Mouse (Mus musculus) retina, adult 2 months (tissue): Measurements from ENCODE around the gene Fzr1.

Experiments
- DNase-seq: peaks from one replicate; pipeline ENCODE4 v3.0.0-alpha.2; 2012; ENCODE audit warnings: low read depth, low spot score

Gene Fzr1

GRCm38 (mm10) chr10:81416581-81417226 lies 38.4 kb upstream of the Fzr1 start:
- DNase-seq: peak; percentile 59

GRCm38 (mm10) chr10:81415549-81416310 lies 37.4 kb upstream of the Fzr1 start:
- DNase-seq: no peak

- no peak for DNase-seq
Measured at GRCm38 (mm10) chr10:81415146-81415545, 36.8 kb upstream of the Fzr1 start.

- DNase-seq: no peak
Measured at GRCm38 (mm10) chr10:81414682-81415081, 36.4 kb upstream of the Fzr1 start.

- DNase-seq: peak; percentile 81
Measured at GRCm38 (mm10) chr10:81413310-81414261, 35.3 kb upstream of the Fzr1 start.

GRCm38 (mm10) chr10:81412586-81413309 lies 34.4 kb upstream of the Fzr1 start:
- DNase-seq: no peak

GRCm38 (mm10) chr10:81411471-81412400 lies 33.4 kb upstream of the Fzr1 start:
- peak; percentile 56 for DNase-seq

- no peak for DNase-seq
Measured at GRCm38 (mm10) chr10:81410981-81411380, 32.7 kb upstream of the Fzr1 start.

- DNase-seq: no peak
Measured at GRCm38 (mm10) chr10:81410350-81410749, 32.0 kb upstream of the Fzr1 start.

GRCm38 (mm10) chr10:81409330-81409729 lies 31.0 kb upstream of the Fzr1 start:
- DNase-seq: no peak

- DNase-seq: no peak
Measured at GRCm38 (mm10) chr10:81408871-81409291, 30.6 kb upstream of the Fzr1 start.

- DNase-seq: no peak
Measured at GRCm38 (mm10) chr10:81408424-81408729, 30.1 kb upstream of the Fzr1 start.

- peak; percentile 65 for DNase-seq
Measured at GRCm38 (mm10) chr10:81407539-81408423, 29.5 kb upstream of the Fzr1 start.

- peak; percentile 82 for DNase-seq
Measured at GRCm38 (mm10) chr10:81406504-81407440, 28.5 kb upstream of the Fzr1 start.

- DNase-seq: peak; percentile 58
Measured at GRCm38 (mm10) chr10:81405588-81406201, 27.4 kb upstream of the Fzr1 start.

- no peak for DNase-seq
Measured at GRCm38 (mm10) chr10:81404720-81405119, 26.4 kb upstream of the Fzr1 start.

GRCm38 (mm10) chr10:81404082-81404481 lies 25.8 kb upstream of the Fzr1 start:
- DNase-seq: no peak

- no peak for DNase-seq
Measured at GRCm38 (mm10) chr10:81403511-81403910, 25.2 kb upstream of the Fzr1 start.
